Mouse (Mus musculus): ENCODE results near the gene Arid2.
"Not testable (repeated sequence)": the region's sequence is repeated elsewhere in the genome, so short reads cannot be mapped to it uniquely, and the experiment has no call there.

Gene Arid2

DNA sequence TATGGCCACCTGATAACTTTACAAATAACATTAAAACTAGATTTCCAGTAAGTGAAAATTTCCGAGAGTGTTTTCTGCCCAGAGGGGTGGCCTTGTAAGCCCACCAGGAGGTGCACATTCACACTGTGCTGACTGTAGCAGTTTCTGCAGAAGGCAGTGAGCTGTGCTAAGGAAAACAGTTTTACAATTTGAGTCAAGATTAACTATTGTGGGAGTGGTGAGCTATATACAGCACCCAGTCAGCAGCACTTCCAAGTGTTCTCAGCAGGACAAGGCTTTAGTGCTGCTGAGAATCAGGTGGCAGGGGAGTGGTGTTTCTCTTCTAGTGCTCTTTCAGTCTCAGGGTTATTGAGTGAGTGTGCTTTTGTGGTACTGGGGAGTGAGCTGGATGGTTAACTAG, 101.2 kb downstream of the Arid2 start:
- in situ Hi-C loops (cut with MboI; ENCODE audit: low pct_unique_long_range_greater_than_20kb in 1 of 2, low sequenced_read_pairs in 2 of 2, unreplicated experiment in 1 of 2) = no loop called here

DNA sequence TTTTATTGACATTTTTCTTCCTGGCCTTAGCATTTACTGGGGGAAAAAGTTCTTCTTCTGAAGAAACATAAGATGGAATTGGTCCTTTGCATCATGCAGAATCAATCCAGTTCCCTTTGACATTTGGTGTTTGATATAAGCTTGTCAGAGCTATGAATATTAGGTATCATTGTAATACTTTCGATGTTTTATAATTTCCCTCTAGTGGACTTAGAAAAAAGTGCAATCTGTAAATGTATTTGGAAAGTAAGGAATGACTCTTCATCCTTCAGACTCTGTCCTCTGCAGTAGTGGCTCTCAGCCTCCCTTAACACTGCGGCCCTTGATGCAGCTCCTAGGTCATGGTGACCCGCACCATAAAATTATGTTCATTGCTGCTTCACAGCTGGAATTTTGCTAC, 105.6 kb downstream of the Arid2 start:
- in situ Hi-C loops (cut with MboI; ENCODE audit: low pct_unique_long_range_greater_than_20kb in 1 of 2, low sequenced_read_pairs in 2 of 2, unreplicated experiment in 1 of 2) = no loop called here

DNA sequence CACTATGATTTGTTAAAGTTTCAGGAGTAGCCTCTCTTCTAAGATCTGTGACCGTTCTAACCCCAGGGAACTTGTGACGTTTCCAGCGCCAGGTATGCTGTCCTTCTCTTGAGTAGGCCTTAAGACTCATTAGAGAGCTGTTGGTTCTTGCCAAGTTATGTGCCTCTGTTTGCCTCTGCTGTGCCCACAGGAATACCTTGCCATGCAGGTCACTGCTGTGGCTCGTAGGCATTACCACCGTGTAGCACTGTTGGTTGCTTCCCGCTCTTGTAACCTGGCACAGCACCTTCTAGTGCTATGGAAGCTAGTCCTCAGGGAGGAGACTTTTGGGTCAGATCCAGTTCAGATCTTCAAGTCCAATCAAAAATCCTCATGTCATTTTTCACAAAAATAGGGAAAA, 107.8 kb downstream of the Arid2 start:
- in situ Hi-C loops (cut with MboI; ENCODE audit: low pct_unique_long_range_greater_than_20kb in 1 of 2, low sequenced_read_pairs in 2 of 2, unreplicated experiment in 1 of 2) = no loop called here

DNA sequence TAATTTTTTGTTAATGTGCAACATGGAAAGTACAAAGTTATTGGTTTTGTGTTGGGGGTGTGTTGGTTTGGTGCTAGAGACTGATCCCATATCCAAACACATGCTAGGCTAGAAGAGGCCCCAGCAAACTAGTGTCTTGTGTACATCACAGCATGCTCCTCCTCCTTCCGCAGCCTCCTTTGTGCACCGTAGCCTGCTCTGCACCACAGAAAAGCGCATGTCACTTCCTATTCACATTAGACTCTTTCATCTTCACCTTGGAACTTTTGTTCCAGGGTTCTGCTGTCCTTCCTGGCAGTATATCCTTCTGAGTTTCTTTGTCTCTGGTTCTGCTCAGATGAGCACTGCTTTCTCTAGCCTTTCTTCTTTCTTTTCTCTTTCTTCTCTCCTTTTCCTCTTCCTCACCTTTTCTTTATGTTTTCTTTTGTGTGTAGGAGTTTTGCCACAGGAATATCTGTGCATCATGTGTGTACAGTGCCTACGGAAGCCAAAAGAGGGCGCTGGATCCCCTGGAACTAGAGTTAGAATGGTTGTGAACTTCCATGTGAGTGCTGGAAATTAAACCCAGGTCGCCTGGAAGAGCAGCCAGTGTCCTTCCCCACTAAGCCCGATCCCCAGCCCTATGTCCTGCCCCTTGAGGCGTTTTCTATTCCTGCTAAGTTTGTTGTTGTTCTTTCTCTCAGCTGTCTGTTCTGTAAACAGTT, 109.5 kb downstream of the Arid2 start:
- in situ Hi-C loops (cut with MboI; ENCODE audit: low pct_unique_long_range_greater_than_20kb in 1 of 2, low sequenced_read_pairs in 2 of 2, unreplicated experiment in 1 of 2) = no loop called here

DNA sequence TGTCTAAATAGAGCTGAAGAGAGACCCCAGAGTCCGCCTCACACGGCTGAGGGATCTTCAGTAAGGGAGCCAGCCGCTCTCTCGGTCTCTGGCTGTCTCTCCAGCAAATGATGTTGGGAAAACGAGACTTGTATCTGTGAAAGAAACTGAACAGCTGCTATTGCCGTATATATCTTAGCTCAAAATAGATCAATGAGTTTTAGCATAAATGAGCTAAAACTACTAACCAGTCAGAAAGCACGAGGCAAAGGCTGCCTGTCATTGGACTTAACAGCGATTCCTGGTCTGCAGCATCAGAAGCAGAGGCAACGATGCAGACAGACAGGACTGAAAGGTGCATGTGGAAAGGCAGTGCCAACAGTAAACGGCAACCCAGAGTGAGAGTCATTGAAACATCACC, 111.0 kb downstream of the Arid2 start:
- in situ Hi-C loops (cut with MboI; ENCODE audit: low pct_unique_long_range_greater_than_20kb in 1 of 2, low sequenced_read_pairs in 2 of 2, unreplicated experiment in 1 of 2) = no loop called here

DNA sequence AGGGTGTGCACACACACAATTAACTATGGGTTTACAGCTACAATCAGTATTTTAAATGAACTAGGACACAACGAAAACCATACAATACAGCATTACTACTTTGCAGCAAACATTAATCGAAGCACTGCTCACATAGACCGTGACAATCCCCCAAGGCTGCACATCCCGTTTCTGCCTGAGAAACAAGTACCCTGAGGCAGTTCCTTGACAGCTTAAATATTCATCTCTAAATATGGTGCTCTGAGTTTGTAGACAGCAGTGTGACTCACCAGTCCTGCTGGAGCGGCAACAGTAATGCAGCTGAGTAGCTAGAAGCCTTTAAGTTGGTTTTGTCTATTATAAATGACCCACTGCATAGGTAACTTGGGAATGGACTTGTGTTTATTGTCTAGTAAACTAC, 118.2 kb downstream of the Arid2 start:
- in situ Hi-C loops (cut with MboI; ENCODE audit: low pct_unique_long_range_greater_than_20kb in 1 of 2, low sequenced_read_pairs in 2 of 2, unreplicated experiment in 1 of 2) = no loop called here

DNA sequence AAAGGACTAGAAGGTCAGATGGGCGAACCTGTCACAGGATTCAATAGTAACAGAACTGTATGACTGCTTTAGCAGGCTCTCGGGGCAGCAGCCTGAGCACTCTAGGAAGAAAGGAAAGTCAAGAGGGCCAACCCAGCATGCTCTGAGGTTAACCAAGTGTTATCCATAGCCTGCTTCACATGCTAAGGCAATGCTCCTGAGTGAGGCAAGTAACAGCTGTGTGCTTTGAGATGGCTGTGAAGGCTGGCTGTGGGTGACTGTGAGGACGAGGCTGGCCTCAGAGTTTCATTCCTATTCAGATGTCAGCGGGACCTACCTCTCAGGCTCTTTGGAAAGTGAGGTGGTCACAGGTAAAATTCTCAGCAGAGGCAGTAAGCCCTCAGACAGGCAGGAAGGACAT, 118.9 kb downstream of the Arid2 start:
- in situ Hi-C loops (cut with MboI; ENCODE audit: low pct_unique_long_range_greater_than_20kb in 1 of 2, low sequenced_read_pairs in 2 of 2, unreplicated experiment in 1 of 2) = no loop called here

DNA sequence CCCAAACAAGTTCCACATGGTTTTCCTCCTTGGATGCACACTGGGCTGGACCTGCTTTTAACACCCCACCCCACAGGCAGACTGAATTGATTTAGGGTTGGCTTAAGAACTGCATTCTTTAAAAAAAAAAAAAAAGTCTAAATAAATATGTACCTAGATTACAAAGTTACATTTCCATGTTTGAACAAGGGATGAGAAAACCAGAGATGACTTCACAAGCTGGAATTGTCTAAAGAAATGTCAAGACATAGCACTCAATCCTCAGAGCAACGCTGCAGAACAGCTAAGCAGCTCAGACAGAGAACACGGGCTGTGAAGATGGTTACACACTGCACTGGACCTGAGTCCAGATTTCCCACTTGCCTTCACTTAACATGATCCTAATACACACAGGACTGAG, 119.8 kb downstream of the Arid2 start:
- in situ Hi-C loops (cut with MboI; ENCODE audit: low pct_unique_long_range_greater_than_20kb in 1 of 2, low sequenced_read_pairs in 2 of 2, unreplicated experiment in 1 of 2) = no loop called here

DNA sequence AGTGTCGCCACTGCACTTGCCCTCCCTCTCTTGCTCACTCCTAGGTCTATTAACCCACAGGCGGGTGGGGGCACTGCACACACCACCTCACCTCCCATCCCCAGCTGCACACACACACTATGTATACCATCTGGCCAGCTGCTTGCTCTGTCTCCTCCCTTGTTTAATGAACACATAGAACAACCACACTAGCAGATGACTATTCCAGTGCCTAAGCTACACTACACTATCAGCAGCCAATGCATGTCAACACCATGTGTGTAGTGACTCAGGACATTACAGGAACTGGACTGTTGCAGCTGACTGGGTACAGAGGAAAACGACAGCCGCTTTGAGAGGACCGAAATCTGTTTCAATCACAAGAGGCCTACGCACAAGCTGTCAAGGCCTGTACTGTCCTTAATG, 121.4 kb downstream of the Arid2 start:
- in situ Hi-C loops (cut with MboI; ENCODE audit: low pct_unique_long_range_greater_than_20kb in 1 of 2, low sequenced_read_pairs in 2 of 2, unreplicated experiment in 1 of 2) = no loop called here

DNA sequence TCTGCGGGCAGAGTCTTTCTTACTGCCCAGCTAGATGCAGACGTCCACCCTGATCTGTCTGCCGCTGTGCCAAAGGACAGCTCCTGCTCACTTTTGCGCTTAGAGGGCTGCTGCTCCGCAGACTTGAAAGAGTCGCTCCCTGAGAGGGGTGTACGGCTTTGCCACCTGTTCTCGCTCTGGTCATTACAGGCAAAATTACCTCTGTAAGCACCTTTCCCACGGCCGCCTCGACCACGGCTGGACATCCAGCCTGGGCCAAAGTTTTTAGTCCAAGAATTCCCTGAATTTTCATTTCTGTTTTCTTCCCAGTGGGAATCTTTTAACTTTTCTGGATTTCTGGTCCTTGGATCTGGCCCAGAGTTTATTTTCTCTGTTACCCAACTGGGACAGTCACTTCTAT, 130.8 kb downstream of the Arid2 start:
- in situ Hi-C loops (cut with MboI; ENCODE audit: low pct_unique_long_range_greater_than_20kb in 1 of 2, low sequenced_read_pairs in 2 of 2, unreplicated experiment in 1 of 2) = no loop called here

DNA sequence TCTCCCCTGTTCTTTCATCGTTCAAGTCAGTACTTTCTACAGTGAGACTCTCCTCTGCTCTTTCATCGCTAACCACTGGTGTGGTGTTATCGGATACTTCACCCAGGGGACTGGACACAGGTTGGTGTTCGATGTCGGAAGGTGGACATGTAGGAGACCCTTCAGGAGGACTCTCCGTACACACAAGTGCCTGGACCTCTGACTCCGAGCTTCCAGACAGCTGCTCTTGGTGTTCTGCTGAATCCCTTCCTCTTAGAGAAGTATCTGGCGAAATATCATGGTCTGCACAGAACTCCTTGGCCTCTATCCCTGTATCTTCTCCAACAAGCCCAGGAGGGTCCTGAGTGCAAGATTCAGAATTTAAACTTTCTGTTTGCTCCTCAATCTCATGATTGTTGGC, 132.6 kb downstream of the Arid2 start:
- in situ Hi-C loops (cut with MboI; ENCODE audit: low pct_unique_long_range_greater_than_20kb in 1 of 2, low sequenced_read_pairs in 2 of 2, unreplicated experiment in 1 of 2) = no loop called here

DNA sequence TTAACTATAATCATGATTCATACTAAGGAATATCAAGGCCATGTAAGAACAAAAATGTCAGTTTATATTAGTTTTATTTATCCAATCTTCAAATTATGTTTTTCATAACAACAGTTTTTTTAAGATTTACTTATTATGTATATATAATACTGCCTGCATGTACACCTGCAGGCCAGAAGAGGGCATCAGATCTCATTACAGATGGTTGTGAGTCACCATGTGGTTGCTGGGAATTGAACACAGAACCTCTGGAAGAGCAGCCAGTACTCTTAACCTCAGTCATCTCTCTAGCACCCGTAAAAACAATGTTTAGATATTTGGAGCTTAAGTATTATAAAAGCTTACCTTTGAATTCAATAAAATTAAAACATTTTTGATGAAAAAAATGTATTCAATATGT, 146.9 kb downstream of the Arid2 start:
- in situ Hi-C loops (cut with MboI; ENCODE audit: low pct_unique_long_range_greater_than_20kb in 1 of 2, low sequenced_read_pairs in 2 of 2, unreplicated experiment in 1 of 2) = no loop called here

DNA sequence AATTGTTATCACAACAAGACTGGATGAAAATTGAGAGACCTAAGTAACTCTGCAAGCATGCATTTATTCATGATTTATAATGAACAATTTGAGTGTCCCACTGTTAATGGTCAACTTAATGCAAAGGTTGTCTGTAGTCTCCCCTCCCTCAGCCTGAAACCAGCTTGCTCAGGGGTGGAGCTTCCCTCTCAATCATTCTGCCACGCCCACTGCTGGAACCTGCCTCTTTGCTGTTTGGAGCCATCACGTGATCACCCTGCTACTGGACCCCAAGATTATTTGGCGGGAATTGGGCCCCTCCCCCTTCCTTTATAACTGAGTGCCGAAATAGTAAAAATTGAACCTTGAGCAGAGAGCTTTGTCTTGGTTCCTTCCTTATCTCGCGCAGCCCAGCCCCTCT, 154.2 kb downstream of the Arid2 start:
- in situ Hi-C loops (cut with MboI; ENCODE audit: low pct_unique_long_range_greater_than_20kb in 1 of 2, low sequenced_read_pairs in 2 of 2, unreplicated experiment in 1 of 2) = not testable (repeated sequence)

DNA sequence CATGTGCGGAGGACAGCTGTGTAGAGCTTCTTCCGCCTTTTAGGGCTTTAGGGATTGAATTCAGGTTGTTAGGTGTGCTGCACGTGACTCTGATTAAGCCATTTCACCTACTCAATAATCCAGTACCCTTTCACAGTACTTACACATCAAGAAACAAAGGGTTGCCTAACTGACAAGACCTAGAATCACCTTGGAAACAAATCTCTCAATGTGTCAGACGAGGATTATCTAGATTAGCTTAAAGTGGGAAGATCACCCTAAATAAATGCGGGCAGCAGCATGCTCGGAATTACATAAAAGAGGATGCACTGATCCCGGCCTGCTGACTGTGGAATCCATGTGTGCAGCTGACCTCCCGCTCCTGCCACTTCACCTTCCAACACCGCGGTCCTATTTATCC, 159.5 kb downstream of the Arid2 start:
- in situ Hi-C loops (cut with MboI; ENCODE audit: low pct_unique_long_range_greater_than_20kb in 1 of 2, low sequenced_read_pairs in 2 of 2, unreplicated experiment in 1 of 2) = no loop called here

DNA sequence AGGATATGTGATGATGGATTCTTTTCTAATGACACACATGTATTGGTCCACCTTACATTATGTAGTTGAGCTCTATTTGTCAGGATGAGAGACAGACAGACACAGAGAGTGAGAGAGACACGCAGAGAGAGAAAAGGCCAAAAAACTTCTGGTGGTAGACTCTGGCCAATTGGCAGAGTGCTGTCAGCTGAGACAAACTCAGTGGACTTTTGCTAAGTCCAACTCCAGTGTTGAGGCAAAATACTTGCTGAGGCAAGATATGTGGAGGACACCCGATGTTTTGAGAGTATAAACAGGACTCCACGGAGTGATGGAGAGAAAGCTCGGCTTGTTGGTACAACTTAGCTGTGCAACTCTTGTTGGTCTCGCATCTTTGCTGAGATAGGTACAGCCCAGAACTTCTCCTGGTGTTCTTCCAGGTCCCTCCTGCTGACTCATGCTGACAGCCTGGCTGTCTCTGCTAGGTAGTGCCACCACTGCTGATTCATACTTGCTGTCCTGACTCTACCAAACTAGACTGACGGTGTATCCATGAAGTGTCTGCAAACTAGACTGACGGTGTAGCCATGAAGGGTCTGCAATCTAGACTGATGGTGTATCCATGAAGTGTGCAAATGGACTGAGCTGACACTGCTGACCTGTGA, 161.5 kb downstream of the Arid2 start:
- in situ Hi-C loops (cut with MboI; ENCODE audit: low pct_unique_long_range_greater_than_20kb in 1 of 2, low sequenced_read_pairs in 2 of 2, unreplicated experiment in 1 of 2) = no loop called here

DNA sequence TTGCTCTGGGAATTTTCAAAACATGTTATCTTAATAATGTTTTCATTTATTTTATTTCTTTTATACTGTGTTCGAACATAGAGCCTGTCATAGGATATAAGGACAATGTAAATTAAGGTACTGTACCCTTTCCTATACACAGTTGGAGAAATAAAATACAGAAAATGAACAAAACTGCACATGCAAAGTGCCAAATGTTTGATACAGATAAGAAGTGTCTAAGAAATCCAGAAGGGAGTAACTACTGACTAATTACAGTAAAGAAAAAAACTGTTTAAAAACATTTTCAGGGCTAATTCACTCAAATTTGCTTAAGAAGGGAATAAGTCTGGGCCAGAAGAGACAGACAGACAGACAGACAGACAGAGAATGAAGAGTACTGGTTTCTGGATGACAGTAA, 166.0 kb downstream of the Arid2 start:
- in situ Hi-C loops (cut with MboI; ENCODE audit: low pct_unique_long_range_greater_than_20kb in 1 of 2, low sequenced_read_pairs in 2 of 2, unreplicated experiment in 1 of 2) = no loop called here

All from mouse embryonic stem cell (cell line).